Mouse (Mus musculus) heart, postnatal 0 days (tissue): ENCODE results near the gene Trip12.

ENCODE experiments used
- CTCF ChIP-seq: IDR thresholded peaks from 2 replicates; pipeline ENCODE4 v1.5.1; 2016; ENCODE audit warnings: antibody characterized with exemption, control low read depth, low read depth
- EP300 ChIP-seq: IDR thresholded peaks from 2 replicates; pipeline ENCODE4 v1.6.1; 2016; ENCODE audit warnings: antibody characterized with exemption, low read depth

- TF ChIP-seq CTCF (no peak), EP300 (no peak)
Observed at GRCm38 (mm10) chr1:84882937-84883336, 42.6 kb upstream of the Trip12 start.
